Mouse (Mus musculus) ovary, postnatal 36 days (tissue): Measurements from ENCODE around the gene Kcnq1.

ENCODE experiments used
- DNase-seq: peaks from one replicate; pipeline ENCODE4 v3.0.0; 2022; ENCODE audit warnings: low spot score, mixed read lengths

The Kcnq1 gene

DNA sequence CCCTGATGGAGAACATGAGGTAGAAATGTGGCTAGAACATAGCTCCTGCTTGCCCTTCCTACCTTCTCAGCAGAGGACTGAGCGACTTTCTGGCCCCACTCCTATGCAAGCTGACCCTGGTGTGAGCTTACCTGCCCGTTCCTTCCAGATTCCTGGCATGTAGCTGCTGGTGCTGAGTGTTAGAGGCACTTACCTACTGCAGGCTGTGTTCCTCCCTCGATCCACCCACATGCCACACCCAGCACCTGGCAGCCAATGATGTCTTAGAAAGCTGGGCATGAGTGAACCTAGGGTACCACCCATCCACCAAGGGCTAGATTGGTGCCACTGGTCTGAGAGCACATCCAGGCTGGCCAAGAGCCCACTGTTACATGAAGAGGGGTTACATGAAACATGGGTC is 12.3 kb upstream of the Kcnq1 start:
- DNase-seq: no peak

DNA sequence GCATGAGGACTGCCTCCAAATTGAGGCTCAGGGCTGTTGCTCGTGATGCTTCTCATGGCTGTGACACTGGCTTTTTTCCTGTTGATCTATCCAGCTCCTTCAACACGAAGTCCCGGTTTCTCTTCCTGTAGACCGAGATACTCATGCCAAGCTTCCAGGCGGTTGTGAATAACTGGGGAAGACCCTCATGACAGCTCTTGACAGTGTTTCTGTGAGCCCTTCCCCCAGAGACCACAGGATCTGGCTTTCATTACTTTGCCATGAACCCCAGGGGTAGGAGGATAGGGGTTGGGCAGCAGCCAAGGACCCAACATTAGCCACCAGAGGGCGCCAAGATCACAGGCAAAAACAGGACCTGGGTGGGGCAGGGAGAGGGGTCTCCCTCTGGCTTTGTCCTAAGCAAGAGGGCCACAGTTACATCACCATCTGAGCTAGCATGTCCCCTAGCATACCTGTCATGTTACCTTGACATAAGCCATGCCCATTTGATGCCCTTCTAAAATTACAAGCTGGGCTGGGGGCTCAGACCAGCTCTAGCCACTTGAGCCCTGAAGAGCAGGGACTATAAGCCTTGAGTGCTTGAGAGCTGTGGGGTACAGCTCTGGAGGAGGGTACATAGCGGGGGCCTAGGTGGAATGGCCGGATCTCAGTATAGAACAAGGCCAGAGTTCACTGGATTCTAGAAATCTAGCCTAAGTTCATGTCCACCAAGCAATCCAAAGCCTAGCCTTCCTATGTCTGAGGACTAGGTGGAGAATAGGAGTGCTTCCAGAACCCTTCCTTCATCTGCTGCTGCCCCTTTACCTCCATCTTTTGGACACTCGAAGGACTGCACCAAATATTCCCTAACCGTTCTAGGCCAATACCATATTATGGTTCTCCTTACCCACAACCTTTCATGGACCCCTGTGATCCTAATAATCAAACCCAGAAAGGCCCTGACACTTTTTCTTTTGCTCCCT is 11.3 kb upstream of the Kcnq1 start, which contains the start of gene Trpm5:
Gene Trpm5, minus strand, starts transcription at position 51 of the 962 bp plus-strand sequence.
- peak; percentile 67 for DNase-seq

DNA sequence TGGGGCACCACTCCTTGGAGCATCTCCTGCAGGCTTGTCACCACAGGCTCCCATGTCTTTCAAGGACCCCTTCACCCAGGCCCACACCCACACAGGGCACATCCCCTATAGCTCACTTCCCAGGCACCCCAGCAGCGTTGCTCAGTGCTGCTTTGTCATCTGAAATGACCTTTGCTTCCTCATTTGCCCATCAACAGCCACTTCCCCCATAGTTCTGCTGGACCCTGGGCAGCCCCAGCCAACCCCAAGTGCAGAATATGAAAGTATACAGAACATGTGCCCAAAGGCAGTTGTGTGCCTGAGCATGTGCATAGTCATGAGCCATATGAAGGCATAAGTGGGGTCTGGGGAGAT is 10.6 kb upstream of the Kcnq1 start:
- no peak for DNase-seq

DNA sequence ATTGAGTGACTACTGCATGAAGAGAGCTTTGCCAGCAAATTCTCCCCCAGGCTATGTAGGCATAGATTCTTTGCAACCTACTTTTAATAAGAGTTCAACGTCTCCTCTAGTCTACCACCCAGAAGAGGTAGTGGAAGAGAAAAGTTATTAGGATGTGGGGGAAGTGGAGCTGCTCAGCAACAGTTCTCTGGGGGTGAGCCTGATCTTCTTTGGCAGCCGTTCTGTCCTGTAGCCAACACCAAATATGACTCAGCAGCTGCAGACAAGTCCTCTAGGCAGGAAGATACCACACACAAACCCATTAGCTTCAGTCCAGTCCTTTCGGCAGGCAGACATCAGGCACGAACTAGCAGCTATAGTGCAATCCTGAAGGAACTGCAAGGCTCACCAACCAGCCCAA is 5.4 kb upstream of the Kcnq1 start:
- DNase-seq: no peak

DNA sequence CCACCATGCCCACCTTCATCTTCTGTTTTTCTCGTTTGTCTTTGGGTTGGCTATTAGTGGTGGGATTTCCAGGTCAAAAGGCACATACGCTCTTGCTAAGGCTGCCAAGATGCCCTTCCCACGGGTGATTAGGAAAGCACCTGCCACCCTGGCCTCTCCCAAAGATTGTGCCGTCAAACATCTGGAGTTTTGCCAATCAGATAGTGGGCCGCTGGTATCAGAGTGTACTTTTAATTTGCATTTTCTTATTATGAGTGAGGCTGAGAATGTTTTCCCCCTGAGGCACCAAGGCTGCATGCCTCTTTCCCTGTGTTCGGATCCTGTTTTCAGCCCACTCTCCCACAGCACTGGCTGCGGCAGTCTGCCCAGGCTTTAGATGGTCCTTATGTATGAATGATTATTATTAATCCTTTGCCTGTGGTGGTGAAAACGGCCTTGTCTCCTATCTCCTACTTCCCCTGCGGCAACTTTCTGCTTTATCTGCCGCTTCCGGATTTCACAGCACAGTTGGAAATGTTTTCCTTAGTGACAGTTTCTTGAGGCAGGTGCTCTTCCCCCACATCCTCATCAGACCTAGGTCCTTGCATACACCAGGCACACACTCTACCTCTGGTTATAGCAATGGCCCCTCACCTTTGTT is 784 bp upstream of the Kcnq1 start:
- DNase-seq: no peak

GRCm38 (mm10) chr7:143106672-143107465 is 707 bp downstream of the Kcnq1 start:
- DNase-seq: peak; percentile 71

DNA sequence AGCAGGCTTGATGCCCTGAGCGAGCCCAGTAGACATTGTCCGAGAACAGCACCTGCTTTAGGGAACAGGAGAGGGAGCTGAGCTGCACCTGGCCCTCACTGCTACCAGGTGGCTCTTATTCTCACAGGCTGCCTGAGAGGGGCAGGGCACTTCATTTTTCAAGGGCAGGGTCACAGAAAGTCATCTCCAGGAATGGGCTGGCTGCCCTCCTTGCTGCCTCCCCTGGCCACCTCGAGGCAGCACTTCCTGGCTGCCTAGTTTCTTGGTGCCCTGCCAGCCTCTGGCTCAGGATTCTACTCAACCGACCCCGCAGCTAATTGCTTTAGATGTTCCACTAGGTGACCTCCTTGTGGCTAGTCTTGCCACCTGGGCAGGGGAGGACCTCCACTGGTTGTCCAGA is 2.0 kb downstream of the Kcnq1 start:
- DNase-seq: peak; percentile 51

GRCm38 (mm10) chr7:143108996-143109660 is 3.0 kb downstream of the Kcnq1 start:
- no peak for DNase-seq

DNA sequence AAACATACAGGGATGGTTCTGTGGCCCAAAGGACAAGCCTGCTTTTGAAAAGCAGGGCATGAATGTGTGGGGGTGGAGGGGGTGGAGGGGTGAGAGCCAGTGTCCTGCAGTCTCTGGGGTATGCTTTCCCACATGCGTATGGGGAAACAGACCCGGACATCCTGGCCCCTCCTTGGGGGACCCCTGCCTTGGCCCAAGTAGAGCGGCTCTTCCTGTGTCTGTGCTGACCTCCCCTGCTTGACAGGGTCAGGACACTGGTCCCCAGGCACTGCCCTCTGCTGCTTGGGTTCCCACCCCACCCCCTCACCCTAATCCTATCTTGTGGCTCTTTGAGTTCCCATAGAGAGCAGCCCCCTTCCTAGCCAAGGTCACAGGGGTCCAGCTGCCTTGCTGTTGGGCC is 3.5 kb downstream of the Kcnq1 start:
- no peak for DNase-seq

- DNase-seq: no peak
These were observed 4.6 kb downstream of the Kcnq1 start for GRCm38 (mm10) chr7:143110803-143111202.

GRCm38 (mm10) chr7:143111719-143112118 is 5.6 kb downstream of the Kcnq1 start:
- no peak for DNase-seq

- DNase-seq: no peak
These were observed 6.2 kb downstream of the Kcnq1 start for GRCm38 (mm10) chr7:143112395-143112794.

DNA sequence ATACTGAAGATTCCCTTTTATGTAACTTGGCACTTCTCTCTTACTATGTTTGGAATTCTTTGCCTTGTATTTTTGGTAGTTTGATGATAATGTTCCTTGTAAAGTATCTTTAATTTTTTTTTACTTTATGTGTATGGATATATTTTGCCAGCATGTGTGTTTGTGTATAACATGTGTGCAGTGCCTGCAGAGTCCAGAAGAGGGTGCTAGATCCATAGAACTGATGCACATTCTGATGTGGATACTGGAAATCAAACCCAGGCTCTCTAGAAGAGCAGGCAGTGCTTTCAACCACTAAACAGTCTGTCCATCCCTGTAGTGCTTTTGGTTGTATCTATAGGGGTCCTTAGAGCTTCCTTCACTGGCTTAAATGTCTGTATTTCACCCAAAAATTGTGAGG is 8.6 kb downstream of the Kcnq1 start:
- DNase-seq: no peak

DNA sequence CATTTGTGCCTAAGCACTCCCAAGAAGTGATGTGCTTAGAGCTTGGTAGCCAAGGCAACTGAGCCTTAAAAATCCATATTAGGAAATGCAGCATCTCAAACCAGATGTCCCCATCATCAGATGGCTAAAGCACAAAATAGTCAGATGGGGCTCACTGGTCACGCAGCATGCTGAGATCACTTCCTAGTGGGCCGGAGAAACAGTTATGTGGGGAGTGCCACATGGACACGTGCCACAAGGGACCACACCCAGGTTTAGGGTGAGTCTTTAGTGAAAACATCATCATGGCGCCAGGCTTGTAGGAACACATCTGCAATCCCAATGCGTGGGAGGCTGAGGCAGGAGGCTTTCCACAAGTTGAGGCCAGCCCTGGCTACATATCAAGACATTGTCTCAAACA is 10.4 kb downstream of the Kcnq1 start:
- DNase-seq: no peak

DNA sequence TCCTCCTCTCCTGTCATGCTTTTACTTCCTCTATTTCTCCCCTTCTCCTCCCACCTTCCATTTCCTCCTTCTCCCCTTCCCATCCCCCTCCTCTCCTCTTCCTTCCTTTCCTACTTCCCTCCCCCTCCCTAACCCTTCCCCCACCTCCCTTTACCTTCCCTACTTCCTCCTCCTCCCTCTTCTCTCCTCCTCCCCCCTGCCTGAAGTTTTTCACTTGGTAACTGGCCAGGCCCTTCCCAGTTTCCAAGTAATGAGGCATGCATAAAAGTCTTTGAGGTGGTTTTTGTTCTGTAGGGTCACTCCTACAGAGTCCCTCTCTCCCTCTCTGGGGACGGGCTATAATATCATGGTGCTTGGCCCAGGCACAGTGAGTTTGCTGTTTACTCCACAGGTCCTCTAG is 13.2 kb downstream of the Kcnq1 start:
- no peak for DNase-seq

DNA sequence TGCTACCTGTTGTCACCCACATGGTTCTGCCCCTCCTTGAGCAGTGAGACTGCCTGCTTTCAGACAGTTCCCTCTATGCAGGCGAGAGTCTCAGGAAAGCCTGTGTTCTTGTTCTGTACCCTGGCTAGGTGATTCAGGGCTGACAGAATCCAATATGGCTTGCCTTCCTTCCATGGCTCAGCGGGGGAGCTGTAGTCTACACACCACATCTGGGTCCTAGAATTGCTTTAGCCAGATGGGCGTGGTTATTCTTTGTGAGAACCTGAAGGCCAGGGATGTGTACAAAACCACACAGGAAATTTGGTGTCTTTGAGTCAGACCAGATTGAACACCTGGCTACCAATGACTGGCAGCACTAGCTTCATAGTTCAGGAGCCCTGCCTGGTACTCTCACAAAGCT is 13.7 kb downstream of the Kcnq1 start:
- DNase-seq: no peak

GRCm38 (mm10) chr7:143122191-143122590 is 16.0 kb downstream of the Kcnq1 start:
- peak; percentile 77 for DNase-seq

- peak; percentile 34 for DNase-seq
These were observed 17.9 kb downstream of the Kcnq1 start for GRCm38 (mm10) chr7:143123876-143124669.

DNA sequence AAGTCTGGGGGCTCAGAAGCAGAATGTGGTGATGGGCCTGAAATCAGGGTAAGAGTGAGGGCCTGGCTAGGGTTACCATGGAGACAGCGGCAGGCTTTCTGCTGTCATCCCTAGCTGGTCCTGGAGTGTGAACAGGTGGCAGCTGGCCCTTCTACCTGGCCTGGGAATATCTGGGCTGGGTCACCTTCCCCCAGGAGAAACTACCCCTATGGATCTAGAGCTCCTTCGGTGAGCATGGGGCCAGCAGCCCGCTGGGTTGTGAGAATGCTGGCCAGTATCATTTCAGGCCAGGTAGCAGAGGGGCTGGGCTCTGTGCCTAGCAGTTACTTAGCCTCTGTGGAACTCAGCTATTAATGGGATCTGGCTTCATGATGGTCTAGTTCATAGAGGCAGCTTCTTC is 18.7 kb downstream of the Kcnq1 start:
- DNase-seq: no peak

GRCm38 (mm10) chr7:143132815-143133214 is 26.7 kb downstream of the Kcnq1 start:
- DNase-seq: no peak

DNA sequence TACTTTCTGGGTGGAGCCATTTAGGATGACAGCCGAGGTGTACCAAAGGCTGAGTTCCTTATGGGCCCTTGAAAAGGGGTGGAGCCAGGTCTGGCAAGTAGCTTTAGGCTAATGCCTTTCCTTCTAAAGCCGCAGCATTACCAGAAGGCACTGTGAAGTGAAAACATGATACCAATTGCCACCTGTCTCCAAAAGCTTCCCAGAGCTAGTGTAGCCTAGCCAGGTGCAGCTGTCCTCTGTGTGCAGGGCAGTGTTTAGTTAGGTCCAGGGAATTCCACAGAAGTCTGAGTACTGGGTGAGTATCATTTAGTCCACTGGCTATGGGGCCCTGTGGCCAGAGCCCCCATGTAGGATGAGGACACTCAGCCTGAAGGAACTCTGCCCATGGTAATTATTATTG is 30.0 kb downstream of the Kcnq1 start:
- DNase-seq: no peak
